Mouse (Mus musculus) liver, embryonic 11.5 days (tissue): ENCODE measurements at regions not wholly inside any gene's neighbourhood (a gene's known extent, or its start where the extent isn't known, plus 50 kb on each side); places are given as distances from the start of the nearest gene placed in this dataset.

ENCODE experiments used
- ATAC-seq: fragments of 200-750 bp; cut with Nextera tagmentation; replicated peaks from 2 replicates; pipeline ENCODE4 v1.8.0; 2017; ENCODE audit warnings: moderate number of reproducible peaks, mild to moderate bottlenecking, moderate TSS enrichment, moderate library complexity; ENCODE audit not compliant: low FRiP score
- DNase-seq: peaks from one replicate; pipeline ENCODE4 v3.0.0-alpha.2; 2017; ENCODE audit warnings: low spot score
- H3K27ac ChIP-seq: fragments of 300-500 bp; sonication (generic); 2 replicates; pipeline ENCODE4 v1.5.1; 2014; ENCODE audit warnings: mild to moderate bottlenecking, low read depth, low read length, control low read depth
- H3K27me3 ChIP-seq: fragments of 300-500 bp; sonication (generic); replicated peaks from 2 replicates; pipeline ENCODE4 v1.6.1; 2014; ENCODE audit warnings: low read length, mixed read lengths; ENCODE audit not compliant: control insufficient read depth, insufficient read depth
- H3K36me3 ChIP-seq: fragments of 300-500 bp; sonication (generic); 2 replicates; pipeline ENCODE4 v1.6.1; 2014; ENCODE audit warnings: mild to moderate bottlenecking, low read length, moderate library complexity, mixed read lengths; ENCODE audit not compliant: control insufficient read depth, insufficient read depth
- H3K4me1 ChIP-seq: fragments of 300-500 bp; sonication (generic); replicated peaks from 2 replicates; pipeline ENCODE4 v1.6.1; 2014; ENCODE audit warnings: low read length, mixed read lengths; ENCODE audit not compliant: control insufficient read depth, insufficient read depth
- H3K4me2 ChIP-seq: fragments of 300-500 bp; sonication (generic); 2 replicates; pipeline ENCODE4 v1.6.1; 2014; ENCODE audit warnings: mild to moderate bottlenecking, control low read depth, moderate library complexity
- H3K4me3 ChIP-seq: fragments of 300-500 bp; sonication (generic); 2 replicates; pipeline ENCODE4 v1.5.1; 2014; ENCODE audit warnings: low read depth, low read length, control low read depth
- H3K9ac ChIP-seq: fragments of 300-500 bp; sonication (generic); 2 replicates; pipeline ENCODE4 v1.6.1; 2014; ENCODE audit warnings: low read depth, low read length, control low read depth
- H3K9me3 ChIP-seq: fragments of 300-500 bp; sonication (generic); 2 replicates; pipeline ENCODE4 v1.6.1; 2016; ENCODE audit warnings: low read length, inconsistent platforms, mixed read lengths; ENCODE audit not compliant: control insufficient read depth
- WGBS: fragments of 180-500 bp; shearing (Covaris S2); extraction: QIAGEN DNeasy Blood & Tissue Kit; methylation state at CpG from one replicate; pipeline ENCODE4 v1.1.7; 2014; 5-methylcytosine and 5-hydroxymethylcytosine counted together

- Histone ChIP-seq H3K36me3 (no peaks in the 10 kb centered on the region), H3K4me2 (no peak overlapping the region), H3K4me3 (no peak overlapping the region), H3K9ac (no peak overlapping the region), H3K9me3 (no peaks in the 10 kb centered on the region), H3K27me3 (no peaks in the 10 kb centered on the region), H3K27ac (no peak overlapping the region), H3K4me1 (no peaks in the 10 kb centered on the region)
- 80% methylated on average over 11 of the region's 11 CpGs for WGBS
- ATAC-seq (no peak), DNase-seq (no peak)
Observed at GRCm38 (mm10) chr6:140894467-140894866, 165.4 kb downstream of the Gm11077 start.

GRCm38 (mm10) chr6:140895441-140895840 lies 166.4 kb downstream of the Gm11077 start:
- no peaks in the 10 kb centered on the region for H3K9me3 ChIP-seq
- H3K4me1 ChIP-seq = no peaks in the 10 kb centered on the region
- H3K4me2 ChIP-seq = no peak overlapping the region
- 46% methylated on average over 2 of the region's 2 CpGs for WGBS
- H3K27ac ChIP-seq = no peak overlapping the region
- DNase-seq = no peak
- no peak overlapping the region for H3K4me3 ChIP-seq
- no peak for ATAC-seq
- H3K9ac ChIP-seq = no peak overlapping the region
- H3K36me3 ChIP-seq = no peaks in the 10 kb centered on the region
- no peaks in the 10 kb centered on the region for H3K27me3 ChIP-seq

GRCm38 (mm10) chr6:140897111-140897510 lies 168.0 kb downstream of the Gm11077 start:
- ATAC-seq (no peak), DNase-seq (no peak)
- WGBS = 57% methylated on average over 8 of the region's 8 CpGs
- no peak overlapping the region for H3K9ac ChIP-seq
- no peak overlapping the region for H3K4me3 ChIP-seq
- H3K4me2 ChIP-seq = no peak overlapping the region
- no peaks in the 10 kb centered on the region for H3K4me1 ChIP-seq
- no peaks in the 10 kb centered on the region for H3K9me3 ChIP-seq
- H3K27ac ChIP-seq = no peak overlapping the region
- H3K36me3 ChIP-seq = no peaks in the 10 kb centered on the region
- H3K27me3 ChIP-seq = no peaks in the 10 kb centered on the region

- WGBS = 54% methylated on average over 12 of the region's 12 CpGs
- Histone ChIP-seq H3K4me1 (no peaks in the 10 kb centered on the region), H3K9ac (no peak overlapping the region), H3K4me3 (no peak overlapping the region), H3K27me3 (no peaks in the 10 kb centered on the region), H3K4me2 (no peak overlapping the region), H3K27ac (no peak overlapping the region), H3K9me3 (no peaks in the 10 kb centered on the region), H3K36me3 (no peaks in the 10 kb centered on the region)
- DNase-seq (no peak), ATAC-seq (0 out of 2 replicates have a peak, but pooled peaks have one; percentile 20)
Observed at GRCm38 (mm10) chr6:140924319-140924981, 195.4 kb downstream of the Gm11077 start.

- Histone ChIP-seq H3K4me2 (no peak overlapping the region), H3K4me3 (no peak overlapping the region), H3K9ac (no peak overlapping the region), H3K36me3 (no peaks in the 10 kb centered on the region), H3K4me1 (no peaks in the 10 kb centered on the region), H3K27me3 (no peaks in the 10 kb centered on the region), H3K9me3 (no peaks in the 10 kb centered on the region), H3K27ac (no peak overlapping the region)
- 78% methylated on average over 3 of the region's 3 CpGs for WGBS
- ATAC-seq = no peak
- no peak for DNase-seq
Observed at GRCm38 (mm10) chr6:140927616-140928015, 198.5 kb downstream of the Gm11077 start.

- H3K9me3 ChIP-seq = no peaks in the 10 kb centered on the region
- no peak overlapping the region for H3K27ac ChIP-seq
- ATAC-seq (no peak), DNase-seq (no peak)
- no peaks in the 10 kb centered on the region for H3K27me3 ChIP-seq
- H3K4me3 ChIP-seq = no peak overlapping the region
- H3K9ac ChIP-seq = no peak overlapping the region
- WGBS = 78% methylated on average over 6 of the region's 6 CpGs
- no peaks in the 10 kb centered on the region for H3K4me1 ChIP-seq
- H3K4me2 ChIP-seq = no peak overlapping the region
- H3K36me3 ChIP-seq = no peaks in the 10 kb centered on the region
Observed at GRCm38 (mm10) chr6:140934286-140934685, 205.2 kb downstream of the Gm11077 start.

GRCm38 (mm10) chr6:140938025-140938424 lies 208.9 kb downstream of the Gm11077 start:
- Histone ChIP-seq H3K4me2 (no peak overlapping the region), H3K36me3 (no peaks in the 10 kb centered on the region), H3K9ac (no peak overlapping the region), H3K4me3 (no peak overlapping the region), H3K27ac (no peak overlapping the region), H3K4me1 (no peaks in the 10 kb centered on the region), H3K9me3 (no peaks in the 10 kb centered on the region), H3K27me3 (no peaks in the 10 kb centered on the region)
- ATAC-seq (no peak), DNase-seq (no peak)
- 78% methylated on average over 1 of the region's 1 CpGs for WGBS

- H3K36me3 ChIP-seq = no peaks in the 10 kb centered on the region
- H3K4me3 ChIP-seq = no peak overlapping the region
- no peaks in the 10 kb centered on the region for H3K9me3 ChIP-seq
- no peak overlapping the region for H3K27ac ChIP-seq
- 68% methylated on average over 2 of the region's 2 CpGs for WGBS
- H3K27me3 ChIP-seq = no peaks in the 10 kb centered on the region
- no peak overlapping the region for H3K9ac ChIP-seq
- ATAC-seq = no peak
- DNase-seq = no peak
- H3K4me2 ChIP-seq = no peak overlapping the region
- H3K4me1 ChIP-seq = no peaks in the 10 kb centered on the region
Observed at GRCm38 (mm10) chr6:140946720-140947119, 217.6 kb downstream of the Gm11077 start.

- no peak for ATAC-seq
- 90% methylated on average over 6 of the region's 6 CpGs for WGBS
Observed at GRCm38 (mm10) chr6:140950483-140950882, 221.4 kb downstream of the Gm11077 start.

More at GRCm38 (mm10) chr6:140950483-140950882, 221.4 kb downstream of the Gm11077 start:
- DNase-seq = no peak
- no peaks in the 10 kb centered on the region for H3K4me1 ChIP-seq
- no peaks in the 10 kb centered on the region for H3K9me3 ChIP-seq
- H3K27me3 ChIP-seq = no peaks in the 10 kb centered on the region
- no peak overlapping the region for H3K4me2 ChIP-seq
- no peak overlapping the region for H3K27ac ChIP-seq
- H3K4me3 ChIP-seq = no peak overlapping the region
- H3K9ac ChIP-seq = no peak overlapping the region
- no peaks in the 10 kb centered on the region for H3K36me3 ChIP-seq
